ENCODE assay signal across 22 mouse cellular contexts in the genomic region with DNA sequence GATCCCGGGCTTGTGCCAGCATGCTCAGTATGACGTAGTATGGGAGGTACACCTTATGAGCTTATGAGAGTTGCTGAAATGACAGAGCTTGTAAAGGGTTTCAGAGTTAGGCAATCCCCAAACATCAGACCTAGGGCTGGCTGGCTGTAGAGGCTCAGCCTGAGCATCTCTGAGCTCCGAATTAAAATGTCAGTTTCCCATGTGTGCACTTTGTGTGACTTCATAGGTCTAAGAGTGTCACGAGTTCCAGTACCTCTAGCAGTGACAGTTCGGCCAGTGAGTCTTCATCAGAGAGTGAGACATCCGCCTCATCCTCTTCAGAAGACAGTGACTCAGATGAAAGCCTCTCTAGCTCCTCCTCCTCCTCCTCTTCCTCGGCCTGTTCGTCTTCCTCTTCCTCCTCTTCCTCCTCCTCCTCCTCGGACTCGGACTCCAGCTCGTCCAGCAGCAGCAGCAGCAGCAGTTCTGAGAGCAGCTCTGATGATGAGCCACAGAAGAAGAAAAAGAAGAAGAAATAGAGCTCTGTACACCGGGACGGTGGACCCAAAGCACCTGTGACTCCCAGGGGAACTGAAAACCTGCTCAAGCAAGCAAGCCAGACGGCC. TPM values are rescaled to one million over a fixed set of nuclear protein-coding genes. Genes with fewer than 3 reads are reported as not detected.
A peak's percentile ranks its signal among the peaks of the same experiment; 100 is the strongest.
DNase-seq lines count a peak whose midpoint lies in the region; ATAC-seq and TF ChIP-seq lines count a peak whose summit lies in the region.
"Had no signal": no experiment of that assay in that cellular context is flagged by ENCODE, and none has a peak within 500 bp of the region (broad histone marks: within the 10 kb centered on the region; RNA-seq: fewer than 3 reads in every experiment).

No protein-coding gene starts in this region.

- no peak for TF ChIP-seq CTCF in midbrain, postnatal 0 days (IDR thresholded peaks at IDR 0.05)
- TF ChIP-seq CTCF in CH12.LX (conservative IDR thresholded peaks at IDR 0.05 in 1 of 2, IDR thresholded peaks at IDR 0.05 in 1 of 2; ENCODE audit: low read depth in 2 of 2, low read length in 2 of 2), result no peak

- H3K9me3 ChIP-seq in midbrain, embryonic 11.5 days (ENCODE audit: control insufficient read depth, low read length), result no peaks in the 10 kb centered on the region
- H3K9me3 ChIP-seq in midbrain, postnatal 0 days (ENCODE audit: low read length), result no peaks in the 10 kb centered on the region
- H3K9me3 ChIP-seq in CH12.LX (replicated peaks; ENCODE audit: low read length) (no peaks in the 10 kb centered on the region), ES-E14 (ENCODE audit: control insufficient read depth, insufficient read depth, low read depth, low read length) (no peaks in the 10 kb centered on the region)
- H3K9me3 ChIP-seq: embryonic facial prominence, embryonic 10.5 days; embryonic facial prominence, embryonic 12.5 days; forebrain, embryonic 13.5 days; forebrain, embryonic 15.5 days had no signal

- no peak overlapping the region for H3K27ac ChIP-seq in midbrain, embryonic 11.5 days (ENCODE audit: low read depth, low read length)
- no peak overlapping the region for H3K27ac ChIP-seq in midbrain, postnatal 0 days (ENCODE audit: low read depth, low read length)
- H3K27ac ChIP-seq in CH12.LX (ENCODE audit: insufficient read depth, low read depth), result 0 out of 2 replicates have a peak overlapping the region, but pooled peaks have one; percentile 28
- no peak overlapping the region; the same call in 1 of the 2 replicates for H3K27ac ChIP-seq in ES-E14 (ENCODE audit: insufficient read depth, low read depth, low read length, poor library complexity, severe bottlenecking)
- H3K27ac ChIP-seq: embryonic facial prominence, embryonic 10.5 days; embryonic facial prominence, embryonic 12.5 days; forebrain, embryonic 13.5 days; forebrain, embryonic 15.5 days had no signal

- ATAC-seq in midbrain, embryonic 11.5 days (ENCODE audit: low FRiP score), result no peak
- no peak for ATAC-seq in midbrain, postnatal 0 days (ENCODE audit: low FRiP score)
- no peak for ATAC-seq in megakaryocyte-erythroid progenitor cell, adult 5-6 weeks (replicated peaks; ENCODE audit: low FRiP score, low TSS enrichment, poor library complexity, severe bottlenecking)
- ATAC-seq: CD4-positive, CD25-positive, alpha-beta regulatory T cell, adult 4 months; forebrain, embryonic 13.5 days; forebrain, embryonic 15.5 days; forebrain, postnatal 0 days had no signal

- no peak for TF ChIP-seq EP300 in CH12.LX (IDR thresholded peaks at IDR 0.05; ENCODE audit: low read length)

- peak; percentile 81 for DNase-seq in midbrain, embryonic 11.5 days (ENCODE audit: low spot score, missing footprints)
- no peak for DNase-seq in midbrain, postnatal 0 days (ENCODE audit: low spot score)
- DNase-seq in A20 (ENCODE audit: low read depth, low spot score) (peak; percentile 77), CH12.LX (ENCODE audit: extremely low read depth) (peak; percentile 30), ES-E14 (ENCODE audit: low read depth, low spot score) (no peak)
- DNase-seq in cerebellum, adult 18-20 months, result no peak
- no peak for DNase-seq in kidney, adult 9 months
- DNase-seq: adrenal gland, postnatal 10 days; adrenal gland, postnatal 25 days; B cell, adult 2 months; cerebellum, adult 11 months; cerebellum, adult 2 months; cerebellum, adult 9-10 months; cerebellum, postnatal 10 days; cerebellum, postnatal 25 days; forebrain, postnatal 0 days had no signal

- H3K27me3 ChIP-seq in midbrain, embryonic 11.5 days (ENCODE audit: control insufficient read depth, insufficient read depth, low read length), result no peaks in the 10 kb centered on the region
- no peaks in the 10 kb centered on the region for H3K27me3 ChIP-seq in midbrain, postnatal 0 days (ENCODE audit: insufficient read depth, low read length)
- no peaks in the 10 kb centered on the region for H3K27me3 ChIP-seq in CH12.LX (replicated peaks)
- H3K27me3 ChIP-seq: embryonic facial prominence, embryonic 12.5 days; forebrain, embryonic 13.5 days; forebrain, embryonic 15.5 days had no signal

- WGBS in midbrain, embryonic 11.5 days, result 90% methylated on average over 14 of the region's 14 CpGs
- WGBS in midbrain, postnatal 0 days, result 90% methylated on average over 14 of the region's 14 CpGs

- dilution Hi-C loops in CH12.LX (cut with MboI; ENCODE audit: extremely low pct_ligation_motif_present, extremely low pct_unique_long_range_greater_than_20kb, low sequenced_read_pairs), result no loop called here

- H3K4me3 ChIP-seq in midbrain, embryonic 11.5 days (ENCODE audit: low read depth, low read length), result no peak overlapping the region
- no peak overlapping the region for H3K4me3 ChIP-seq in midbrain, postnatal 0 days (ENCODE audit: low read depth, low read length)
- H3K4me3 ChIP-seq in CH12.LX (replicated peaks in 1 of 3; ENCODE audit: low read depth in 2 of 3, low read length in 2 of 3, poor library complexity in 1 of 3) (no peak overlapping the region), ES-E14 (ENCODE audit: insufficient read depth in 1 of 2, low read depth in 1 of 2, low read length in 2 of 2, poor library complexity in 1 of 2, severe bottlenecking in 1 of 2) (peak overlapping the region in 1 of 2 experiments; percentile 5; a peak in 1 of 4 replicates)
- H3K4me3 ChIP-seq: embryonic facial prominence, embryonic 10.5 days; embryonic facial prominence, embryonic 12.5 days; forebrain, embryonic 13.5 days; forebrain, embryonic 15.5 days had no signal

- peaks cover 13% of the 10 kb centered on the region for H3K36me3 ChIP-seq in midbrain, embryonic 11.5 days (ENCODE audit: control insufficient read depth, insufficient read depth, low read length)
- H3K36me3 ChIP-seq in midbrain, postnatal 0 days (ENCODE audit: insufficient read depth, low read length), result peaks cover 38% of the 10 kb centered on the region
- peaks cover 49 to 64% of the 10 kb centered on the region in 2 experiments for H3K36me3 ChIP-seq in CH12.LX (replicated peaks in 1 of 2; ENCODE audit: control insufficient read depth in 1 of 2, insufficient read depth in 1 of 2, low read length in 1 of 2)
- H3K36me3 ChIP-seq in ES-E14 (ENCODE audit: control insufficient read depth, insufficient read depth, low read length, poor library complexity, severe bottlenecking), result peaks cover 43% of the 10 kb centered on the region

- no peak overlapping the region for H3K4me2 ChIP-seq in midbrain, embryonic 11.5 days
- H3K4me2 ChIP-seq in midbrain, postnatal 0 days (ENCODE audit: low read depth, low read length, poor library complexity, severe bottlenecking), result no peak overlapping the region
- H3K4me2 ChIP-seq in CH12.LX (ENCODE audit: insufficient read depth, low read depth, poor library complexity, severe bottlenecking), result no peak overlapping the region
- H3K4me2 ChIP-seq: embryonic facial prominence, embryonic 12.5 days; forebrain, embryonic 13.5 days; forebrain, embryonic 15.5 days had no signal

- in situ Hi-C loops in CH12.LX (cut with MboI; ENCODE audit: low pct_ligation_motif_present, low pct_unique_long_range_greater_than_20kb, low sequenced_read_pairs), result no loop called here
- in situ Hi-C loops in ES-E14 (cut with MboI; ENCODE audit: low sequenced_read_pairs in 2 of 2, unreplicated experiment in 2 of 2), result no loop called here

- TF ChIP-seq RAD21 in CH12.LX (IDR thresholded peaks at IDR 0.05; ENCODE audit: low read depth, low read length), result no peak

- TF ChIP-seq POLR2A in CH12.LX (IDR thresholded peaks at IDR 0.05; ENCODE audit: low read depth, low read length), result no peak

- no peak overlapping the region for H3K9ac ChIP-seq in midbrain, embryonic 11.5 days (ENCODE audit: low read length)
- no peak overlapping the region for H3K9ac ChIP-seq in midbrain, postnatal 0 days (replicated peaks; ENCODE audit: low read length, poor library complexity, severe bottlenecking)
- H3K9ac ChIP-seq in CH12.LX (ENCODE audit: insufficient read depth, low read depth) (no peak overlapping the region), ES-E14 (ENCODE audit: insufficient read depth, low read depth, low read length, poor library complexity, severe bottlenecking) (peak overlapping the region; percentile 1; the same call in 1 of the 2 replicates)
- H3K9ac ChIP-seq: embryonic facial prominence, embryonic 12.5 days; forebrain, embryonic 13.5 days; forebrain, embryonic 15.5 days; forebrain, postnatal 0 days had no signal

- no peaks in the 10 kb centered on the region; the same call in 1 of the 2 replicates for H3K79me2 ChIP-seq in CH12.LX (replicated peaks; ENCODE audit: control insufficient read depth, extremely low read depth, insufficient read depth, poor library complexity, severe bottlenecking)

- H3K4me1 ChIP-seq in midbrain, embryonic 11.5 days (ENCODE audit: control insufficient read depth, insufficient read depth, low read length), result no peaks in the 10 kb centered on the region
- H3K4me1 ChIP-seq in midbrain, postnatal 0 days (ENCODE audit: insufficient read depth, low read length), result no peaks in the 10 kb centered on the region
- H3K4me1 ChIP-seq in CH12.LX (ENCODE audit: control insufficient read depth in 1 of 2, insufficient read depth in 2 of 2), result peaks cover 3 to 15% of the 10 kb centered on the region in 2 experiments; a peak in 3 of 4 replicates
- peaks cover 3 to 24% of the 10 kb centered on the region in 2 experiments for H3K4me1 ChIP-seq in ES-E14 (ENCODE audit: control insufficient read depth in 2 of 2, insufficient read depth in 2 of 2, low read length in 2 of 2, poor library complexity in 1 of 2)
- H3K4me1 ChIP-seq: embryonic facial prominence, embryonic 12.5 days; forebrain, embryonic 13.5 days; forebrain, embryonic 15.5 days had no signal

RNA-seq across cellular contexts. Expression of a gene that starts 7.7 kb away (rescaled TPM):
- 26.9 and 27.3 TPM in 2 replicates for polyA plus RNA-seq in midbrain, embryonic 11.5 days (2014; fragmentation: Nextera tagmentation; extraction: Ambion mirVana)
- 0.11 and 0.76 TPM in 2 replicates for total RNA-seq in midbrain, postnatal 0 days (2014; rRNA removed)
- 16.3 and 17.4 TPM in 2 replicates for polyA plus RNA-seq in midbrain, postnatal 0 days (2015; fragmentation: Nextera tagmentation; extraction: Ambion mirVana)
- total RNA-seq in CH12.LX (2012; rRNA removed) (4.9 and 8.7 TPM in 2 replicates), CH12.LX (2014; rRNA removed) (20.7 and 24.3 TPM in 2 replicates), ES-E14 (2012; rRNA removed) (8.4 and 12.9 TPM in 2 replicates)
- polyA plus RNA-seq in CH12.LX (2012; ENCODE audit: insufficient read length, low read depth), result 72.4 and 74.2 TPM in 2 replicates
- 14.9 and 27.5 TPM in 2 replicates for total RNA-seq in megakaryocyte-erythroid progenitor cell, adult 5-6 weeks (2014; fragmentation: Nextera tagmentation)
- 3.8 and 8.7 TPM in 2 replicates for total RNA-seq in megakaryocyte-erythroid progenitor cell, adult 5-6 weeks (2017)

RNA-seq across cellular contexts. Expression of a gene that starts 18.5 kb away (rescaled TPM):
- polyA plus RNA-seq in midbrain, embryonic 11.5 days (2014; fragmentation: Nextera tagmentation; extraction: Ambion mirVana), result 43.5 and 43.7 TPM in 2 replicates
- 103 and 126 TPM in 2 replicates for total RNA-seq in midbrain, postnatal 0 days (2014; rRNA removed)
- 64.6 and 90.2 TPM in 2 replicates for polyA plus RNA-seq in midbrain, postnatal 0 days (2015; fragmentation: Nextera tagmentation; extraction: Ambion mirVana)
- 19.8 and 24.0 TPM in 2 replicates for total RNA-seq in CH12.LX (2012; rRNA removed)
- 22.1 and 25.7 TPM in 2 replicates for total RNA-seq in CH12.LX (2014; rRNA removed)
- 50.6 and 51.4 TPM in 2 replicates for polyA plus RNA-seq in CH12.LX (2012; ENCODE audit: insufficient read length, low read depth)
- total RNA-seq in ES-E14 (2012; rRNA removed), result 82.2 and 97.2 TPM in 2 replicates
- total RNA-seq in megakaryocyte-erythroid progenitor cell, adult 5-6 weeks (2014; fragmentation: Nextera tagmentation), result 55.8 and 78.3 TPM in 2 replicates
- 39.1 and 45.0 TPM in 2 replicates for total RNA-seq in megakaryocyte-erythroid progenitor cell, adult 5-6 weeks (2017)

RNA-seq across cellular contexts. Expression of a gene that starts 31.9 kb away (rescaled TPM):
- polyA plus RNA-seq in midbrain, embryonic 11.5 days (2014; fragmentation: Nextera tagmentation; extraction: Ambion mirVana), result 111 and 117 TPM in 2 replicates
- total RNA-seq in midbrain, postnatal 0 days (2014; rRNA removed), result 93.7 and 112 TPM in 2 replicates
- 42.8 and 43.3 TPM in 2 replicates for polyA plus RNA-seq in midbrain, postnatal 0 days (2015; fragmentation: Nextera tagmentation; extraction: Ambion mirVana)
- 184 and 238 TPM in 2 replicates for total RNA-seq in CH12.LX (2012; rRNA removed)
- 363 and 438 TPM in 2 replicates for total RNA-seq in CH12.LX (2014; rRNA removed)
- 529 and 585 TPM in 2 replicates for polyA plus RNA-seq in CH12.LX (2012; ENCODE audit: insufficient read length, low read depth)
- total RNA-seq in ES-E14 (2012; rRNA removed), result 182 and 280 TPM in 2 replicates
- total RNA-seq in megakaryocyte-erythroid progenitor cell, adult 5-6 weeks (2014; fragmentation: Nextera tagmentation), result 114 and 126 TPM in 2 replicates
- 598 and 714 TPM in 2 replicates for total RNA-seq in megakaryocyte-erythroid progenitor cell, adult 5-6 weeks (2017)

Comparison
In these comparisons a context has a peak if more than half of its experiments do, and no peak if none do; other contexts are left out.
1. DNase-seq: peak in midbrain, embryonic 11.5 days (single experiment), A20 (single experiment) and CH12.LX (single experiment); none in midbrain, postnatal 0 days (single experiment), ES-E14 (single experiment), cerebellum, adult 18-20 months (0 of 2) and kidney, adult 9 months (single experiment).